Mouse (Mus musculus): ENCODE measurements around the gene Ece1. TPM values are rescaled to one million over a fixed set of nuclear protein-coding genes. Genes with fewer than 3 reads are reported as not detected.

Gene Ece1
- polyA plus RNA-seq, 1 experiment from 2014 or later: 22.9 TPM

DNA sequence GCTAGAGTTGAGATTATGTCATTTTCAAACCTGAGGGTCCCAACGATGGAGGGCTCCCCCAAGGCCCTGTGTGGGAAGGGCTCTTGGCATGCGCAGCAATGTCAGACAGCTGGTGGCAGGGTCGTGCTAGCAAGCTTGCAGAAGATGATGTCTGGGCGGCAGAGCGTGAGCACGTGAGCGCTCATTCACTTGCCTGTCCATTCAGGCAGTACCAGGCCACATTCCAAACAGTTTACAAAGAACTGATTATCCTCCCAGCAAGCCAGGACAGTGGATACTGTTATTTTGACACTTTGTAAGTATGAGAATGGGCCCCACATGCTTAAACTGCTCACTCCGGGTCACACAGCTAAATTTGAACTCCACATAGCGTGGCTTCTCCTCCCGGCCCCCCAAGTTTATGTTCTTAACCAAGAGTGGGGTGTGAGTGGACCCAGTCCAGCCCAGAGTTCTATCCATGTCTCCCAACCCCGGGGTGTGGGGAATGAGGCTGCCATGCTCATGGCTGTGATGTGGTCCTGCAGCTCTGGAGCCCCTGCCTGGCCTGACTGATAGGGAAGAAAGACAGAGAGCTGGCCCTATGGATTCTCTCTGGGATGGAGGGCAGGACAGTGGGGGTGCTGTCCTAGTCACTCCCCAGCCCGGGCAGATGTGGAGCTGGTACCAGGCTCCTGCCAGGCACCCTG, 34.7 kb downstream of the Ece1 start:
- H3K27ac ChIP-seq (replicated peaks): peak overlapping the region; percentile 49
- H3K4me1 ChIP-seq (replicated peaks; ENCODE audit: control insufficient read depth, insufficient read depth): peaks cover 7% of the 10 kb centered on the region; the same call in 1 of the 2 replicates
- no peak overlapping the region for H3K4me3 ChIP-seq (ENCODE audit: low read depth, low read length)
- no peak for TF ChIP-seq CTCF (IDR thresholded peaks at IDR 0.05; ENCODE audit: low read depth)
- no peak for TF ChIP-seq EP300 (optimal IDR thresholded peaks at IDR 0.05)
- H3K4me2 ChIP-seq (replicated peaks; ENCODE audit: low read depth): no peak overlapping the region
- DNase-seq (ENCODE audit: low spot score): no peak
- H3K27me3 ChIP-seq (ENCODE audit: control insufficient read depth, insufficient read depth, low read length): no peaks in the 10 kb centered on the region
- H3K9ac ChIP-seq (ENCODE audit: low read length): peak overlapping the region; percentile 31; the same call in 1 of the 2 replicates
- 33% methylated on average over 12 of the region's 12 CpGs for WGBS
- no peaks in the 10 kb centered on the region for H3K9me3 ChIP-seq (ENCODE audit: control insufficient read depth, low read length)
- H3K36me3 ChIP-seq (ENCODE audit: control insufficient read depth, insufficient read depth, low read length): no peaks in the 10 kb centered on the region
- peak; percentile 27; the same call in 1 of the 2 replicates for ATAC-seq (ENCODE audit: low FRiP score, low TSS enrichment)

DNA sequence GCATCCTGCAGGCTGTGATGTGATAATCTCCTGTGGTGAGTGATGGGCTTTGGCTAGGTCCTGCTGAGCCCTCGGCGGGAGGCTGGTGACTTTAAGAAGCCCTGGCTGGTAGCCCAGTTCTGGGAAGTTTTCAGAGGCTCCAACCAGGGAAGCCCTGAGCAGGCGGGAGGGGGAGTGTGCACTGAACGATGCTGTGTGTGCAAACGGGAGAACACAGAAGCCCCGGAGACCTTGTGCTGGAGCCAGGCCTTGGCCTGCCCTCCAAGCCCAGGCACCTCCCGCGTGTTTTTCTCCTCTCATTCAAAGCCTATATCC, 35.2 kb downstream of the Ece1 start:
- ATAC-seq (ENCODE audit: low FRiP score, low TSS enrichment) (peak; percentile 49; the same call in 1 of the 2 replicates), DNase-seq (ENCODE audit: low spot score) (peak; percentile 57)
- no peaks in the 10 kb centered on the region for H3K9me3 ChIP-seq (ENCODE audit: control insufficient read depth, low read length)
- WGBS: 13% methylated on average over 8 of the region's 8 CpGs
- H3K27ac ChIP-seq (replicated peaks): peak overlapping the region; percentile 49
- no peak overlapping the region for H3K4me3 ChIP-seq (ENCODE audit: low read depth, low read length)
- TF ChIP-seq CTCF (IDR thresholded peaks at IDR 0.05; ENCODE audit: low read depth) (0 out of 2 replicates have a peak, but pooled peaks have one; percentile 1), EP300 (optimal IDR thresholded peaks at IDR 0.05) (no peak)
- no peaks in the 10 kb centered on the region for H3K27me3 ChIP-seq (ENCODE audit: control insufficient read depth, insufficient read depth, low read length)
- H3K36me3 ChIP-seq (ENCODE audit: control insufficient read depth, insufficient read depth, low read length): no peaks in the 10 kb centered on the region
- peaks cover 7% of the 10 kb centered on the region; the same call in 1 of the 2 replicates for H3K4me1 ChIP-seq (replicated peaks; ENCODE audit: control insufficient read depth, insufficient read depth)
- no peak overlapping the region for H3K4me2 ChIP-seq (replicated peaks; ENCODE audit: low read depth)
- H3K9ac ChIP-seq (ENCODE audit: low read length): peak overlapping the region; percentile 31; the same call in 1 of the 2 replicates

DNA sequence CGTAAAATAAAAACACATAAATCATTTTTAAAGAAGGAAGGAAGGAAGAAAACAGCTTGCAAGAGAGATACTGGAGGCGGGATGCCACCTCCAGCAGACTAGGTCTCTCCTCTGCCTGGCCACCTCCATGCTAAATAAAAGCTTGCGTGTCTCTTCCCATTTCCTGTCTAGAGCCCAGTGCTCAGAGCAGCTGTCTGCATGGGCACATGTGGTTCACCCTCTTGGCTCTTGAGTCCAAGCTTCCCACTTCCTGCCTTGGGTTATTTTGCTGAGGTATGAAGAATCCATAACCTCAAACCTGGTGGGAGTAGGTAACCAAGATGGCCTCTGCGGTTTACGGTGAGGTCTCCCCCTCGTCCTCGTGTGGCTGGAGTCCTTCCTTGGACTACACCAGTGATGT, 36.5 kb downstream of the Ece1 start:
- H3K27me3 ChIP-seq (ENCODE audit: control insufficient read depth, insufficient read depth, low read length): no peaks in the 10 kb centered on the region
- H3K4me3 ChIP-seq (ENCODE audit: low read depth, low read length): no peak overlapping the region
- no peak for TF ChIP-seq EP300 (optimal IDR thresholded peaks at IDR 0.05)
- no peak for TF ChIP-seq CTCF (IDR thresholded peaks at IDR 0.05; ENCODE audit: low read depth)
- H3K4me1 ChIP-seq (replicated peaks; ENCODE audit: control insufficient read depth, insufficient read depth): peaks cover 7% of the 10 kb centered on the region; the same call in 1 of the 2 replicates
- no peaks in the 10 kb centered on the region for H3K36me3 ChIP-seq (ENCODE audit: control insufficient read depth, insufficient read depth, low read length)
- no peaks in the 10 kb centered on the region for H3K9me3 ChIP-seq (ENCODE audit: control insufficient read depth, low read length)
- H3K4me2 ChIP-seq (replicated peaks; ENCODE audit: low read depth): no peak overlapping the region
- ATAC-seq (ENCODE audit: low FRiP score, low TSS enrichment) (no peak), DNase-seq (ENCODE audit: low spot score) (no peak)
- 85% methylated on average over 7 of the region's 7 CpGs for WGBS
- no peak overlapping the region for H3K27ac ChIP-seq (replicated peaks)
- H3K9ac ChIP-seq (ENCODE audit: low read length): no peak overlapping the region

DNA sequence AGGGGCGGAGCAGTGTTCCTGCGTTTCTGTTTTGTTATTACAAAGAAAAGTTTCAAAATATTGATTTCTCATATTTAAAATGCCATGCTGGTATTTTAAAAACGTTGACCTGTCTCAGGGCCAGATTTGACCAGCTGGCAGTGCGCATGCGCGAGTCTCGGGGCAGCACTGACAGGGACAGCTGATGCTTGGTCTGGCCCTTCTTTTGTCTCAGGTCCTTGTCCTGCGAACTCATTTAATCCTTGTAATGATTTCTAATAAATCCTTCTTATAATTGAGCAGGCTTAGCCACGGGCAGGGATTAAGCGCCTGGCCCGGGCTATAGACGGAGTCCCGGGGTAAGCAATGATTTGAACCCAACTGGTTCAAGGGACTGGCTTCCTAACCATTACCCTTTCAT, 40.2 kb downstream of the Ece1 start:
- Histone ChIP-seq H3K4me2 (replicated peaks; ENCODE audit: low read depth) (no peak overlapping the region), H3K9me3 (ENCODE audit: control insufficient read depth, low read length) (no peaks in the 10 kb centered on the region), H3K9ac (ENCODE audit: low read length) (no peak overlapping the region), H3K27me3 (ENCODE audit: control insufficient read depth, insufficient read depth, low read length) (no peaks in the 10 kb centered on the region), H3K36me3 (ENCODE audit: control insufficient read depth, insufficient read depth, low read length) (no peaks in the 10 kb centered on the region), H3K27ac (replicated peaks) (no peak overlapping the region), H3K4me1 (replicated peaks; ENCODE audit: control insufficient read depth, insufficient read depth) (peaks cover 7% of the 10 kb centered on the region; the same call in 1 of the 2 replicates), H3K4me3 (ENCODE audit: low read depth, low read length) (no peak overlapping the region)
- DNase-seq (ENCODE audit: low spot score) (no peak), ATAC-seq (ENCODE audit: low FRiP score, low TSS enrichment) (no peak)
- WGBS: 61% methylated on average over 13 of the region's 13 CpGs
- TF ChIP-seq CTCF (IDR thresholded peaks at IDR 0.05; ENCODE audit: low read depth) (no peak), EP300 (optimal IDR thresholded peaks at IDR 0.05) (no peak)

DNA sequence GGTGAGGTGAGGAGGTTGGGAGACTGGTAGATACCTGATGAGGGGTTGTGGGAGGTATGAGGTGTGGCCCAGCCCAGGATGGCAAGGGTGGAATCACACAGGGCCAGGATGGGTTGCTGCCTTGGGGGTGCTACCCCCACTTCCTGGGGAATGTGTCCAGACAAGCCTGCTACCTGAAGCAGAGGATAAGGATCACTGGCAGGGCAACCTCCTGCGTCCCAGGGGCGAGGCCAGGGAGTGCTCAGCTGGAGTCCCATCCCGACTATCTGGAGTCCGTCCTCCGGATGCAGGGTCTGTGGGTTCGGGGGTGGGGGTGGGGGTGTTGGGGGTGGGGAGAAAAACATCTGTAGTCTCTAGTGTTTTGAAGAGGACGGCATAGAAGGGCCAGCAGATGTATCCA, 40.8 kb downstream of the Ece1 start:
- 39% methylated on average over 7 of the region's 7 CpGs for WGBS
- Histone ChIP-seq H3K9me3 (ENCODE audit: control insufficient read depth, low read length) (no peaks in the 10 kb centered on the region), H3K4me2 (replicated peaks; ENCODE audit: low read depth) (no peak overlapping the region), H3K4me1 (replicated peaks; ENCODE audit: control insufficient read depth, insufficient read depth) (peaks cover 3% of the 10 kb centered on the region; the same call in 1 of the 2 replicates), H3K27me3 (ENCODE audit: control insufficient read depth, insufficient read depth, low read length) (no peaks in the 10 kb centered on the region), H3K4me3 (ENCODE audit: low read depth, low read length) (no peak overlapping the region), H3K27ac (replicated peaks) (no peak overlapping the region), H3K36me3 (ENCODE audit: control insufficient read depth, insufficient read depth, low read length) (no peaks in the 10 kb centered on the region), H3K9ac (ENCODE audit: low read length) (no peak overlapping the region)
- ATAC-seq (ENCODE audit: low FRiP score, low TSS enrichment) (no peak), DNase-seq (ENCODE audit: low spot score) (no peak)
- TF ChIP-seq EP300 (optimal IDR thresholded peaks at IDR 0.05): no peak
- no peak for TF ChIP-seq CTCF (IDR thresholded peaks at IDR 0.05; ENCODE audit: low read depth)

DNA sequence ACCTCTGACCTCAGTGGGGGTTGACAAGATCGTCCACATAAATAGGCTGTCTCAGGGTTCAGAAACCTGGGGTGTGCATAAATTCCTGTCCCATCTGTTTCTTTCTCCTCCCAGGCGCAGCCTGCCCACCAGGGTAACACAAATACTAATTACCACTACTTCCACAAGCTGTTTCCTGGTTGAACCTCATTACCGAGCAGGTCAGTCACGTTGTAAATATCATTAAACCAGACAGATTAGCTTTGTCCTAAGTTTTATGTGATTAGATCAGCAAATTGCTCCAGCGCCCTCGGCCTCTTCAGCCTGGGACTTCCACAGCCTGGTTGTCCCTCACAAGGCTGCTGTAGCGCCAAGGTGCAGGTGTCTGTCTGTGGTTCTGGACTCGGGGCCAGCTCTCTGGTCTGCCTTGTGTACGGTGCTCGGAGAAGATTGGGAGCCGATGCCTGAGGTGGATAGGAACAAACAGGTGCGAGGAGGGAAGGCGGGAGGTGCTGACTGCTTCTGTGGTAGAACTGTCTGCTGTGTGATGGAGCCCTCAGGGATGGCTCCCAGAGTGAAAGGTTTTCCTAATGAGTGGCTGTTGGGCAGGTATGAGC, 43.0 kb downstream of the Ece1 start:
- TF ChIP-seq EP300 (optimal IDR thresholded peaks at IDR 0.05): no peak
- TF ChIP-seq CTCF (IDR thresholded peaks at IDR 0.05; ENCODE audit: low read depth): no peak
- no peak for ATAC-seq (ENCODE audit: low FRiP score, low TSS enrichment)
- Histone ChIP-seq H3K36me3 (ENCODE audit: control insufficient read depth, insufficient read depth, low read length) (no peaks in the 10 kb centered on the region), H3K4me1 (replicated peaks; ENCODE audit: control insufficient read depth, insufficient read depth) (peaks cover 2% of the 10 kb centered on the region; the same call in 1 of the 2 replicates), H3K9ac (ENCODE audit: low read length) (no peak overlapping the region), H3K4me2 (replicated peaks; ENCODE audit: low read depth) (no peak overlapping the region), H3K9me3 (ENCODE audit: control insufficient read depth, low read length) (no peaks in the 10 kb centered on the region), H3K4me3 (ENCODE audit: low read depth, low read length) (no peak overlapping the region), H3K27ac (replicated peaks) (no peak overlapping the region), H3K27me3 (ENCODE audit: control insufficient read depth, insufficient read depth, low read length) (no peaks in the 10 kb centered on the region)
- no peak for DNase-seq (ENCODE audit: low spot score)
- WGBS: 71% methylated on average over 13 of the region's 13 CpGs

All from stomach, postnatal 0 days (tissue).